Mouse (Mus musculus) stomach, embryonic 16.5 days (tissue): ENCODE results near the gene Ccer2. TPM values are rescaled to one million over a fixed set of nuclear protein-coding genes. Genes with fewer than 3 reads are reported as not detected.

Experiments used
- ATAC-seq: fragments of 200-750 bp; cut with Nextera tagmentation; 2 replicates; pipeline ENCODE4 v1.8.0; 2017; ENCODE audit warnings: moderate number of reproducible peaks, moderate TSS enrichment; ENCODE audit not compliant: insufficient read depth, low FRiP score
- H3K27ac ChIP-seq: fragments of 300-500 bp; sonication (generic); 2 replicates; pipeline ENCODE4 v1.5.1; 2014; ENCODE audit warnings: low read length
- H3K27me3 ChIP-seq: fragments of 300-500 bp; sonication (generic); 2 replicates; pipeline ENCODE4 v1.6.1; 2014; ENCODE audit warnings: low read length, control low read depth, mixed read lengths; ENCODE audit not compliant: control insufficient read depth, insufficient read depth
- H3K36me3 ChIP-seq: fragments of 300-500 bp; sonication (generic); 2 replicates; pipeline ENCODE4 v1.6.1; 2014; ENCODE audit warnings: low read length; ENCODE audit not compliant: control insufficient read depth, insufficient read depth
- H3K4me1 ChIP-seq: fragments of 300-500 bp; sonication (generic); 2 replicates; pipeline ENCODE4 v1.6.1; 2014; ENCODE audit warnings: low read length, control low read depth, mixed read lengths; ENCODE audit not compliant: control insufficient read depth, insufficient read depth
- H3K4me2 ChIP-seq: fragments of 300-500 bp; sonication (generic); 2 replicates; pipeline ENCODE4 v1.6.1; 2014; ENCODE audit warnings: low read depth, low read length, mixed read lengths
- H3K4me3 ChIP-seq: fragments of 300-500 bp; sonication (generic); replicated peaks from 2 replicates; pipeline ENCODE4 v1.5.1; 2014; ENCODE audit warnings: mild to moderate bottlenecking, low read length
- H3K9ac ChIP-seq: fragments of 300-500 bp; sonication (generic); 2 replicates; pipeline ENCODE4 v1.6.1; 2014; ENCODE audit warnings: low read length
- H3K9me3 ChIP-seq: fragments of 300-500 bp; sonication (generic); replicated peaks from 2 replicates; pipeline ENCODE4 v1.6.1; 2016; ENCODE audit warnings: low read length, control low read depth; ENCODE audit not compliant: control insufficient read depth
- WGBS: fragments of 180-500 bp; shearing (Covaris S2); extraction: QIAGEN DNeasy Blood & Tissue Kit; methylation state at CpG from one replicate; pipeline ENCODE4 v1.1.7; 2014; 5-methylcytosine and 5-hydroxymethylcytosine counted together
- polyA plus RNA-seq: library from polyadenylated mRNA; unstranded; fragments of >200 nt; fragmentation: Nextera tagmentation; extraction: Ambion mirVana; gene quantifications from 2 replicates; pipeline ENCODE4 v1.2.1, GENCODE M21; 2015

Gene Ccer2
- polyA plus RNA-seq: 0.30 TPM in 1 of 2 replicates, not detected in the other

GRCm38 (mm10) chr7:28756079-28756478, at the start of gene Ccer2:
Gene Ccer2 (plus strand): TSS chr7:28756174.
- Histone ChIP-seq H3K4me3 (no peak within 1 kb of the TSS), H3K4me1 (peaks cover 5% of the 10 kb centered on the region), H3K4me2 (0 out of 2 replicates have a peak within 1 kb of the TSS, but pooled peaks have one; percentile 9), H3K27me3 (peaks cover 6% of the 10 kb centered on the region; the same call in 1 of the 2 replicates), H3K9me3 (no peaks in the 10 kb centered on the region), H3K9ac (no peak within 1 kb of the TSS), H3K27ac (no peak within 1 kb of the TSS), H3K36me3 (peaks cover 13% of the 10 kb centered on the region)
- 3% methylated on average over 16 of the region's 17 CpGs for WGBS
- no peak; the same call in 1 of the 2 replicates for ATAC-seq

GRCm38 (mm10) chr7:28709454-28709853, 46.5 kb upstream of the Ccer2 start:
- H3K27me3 ChIP-seq: no peaks in the 10 kb centered on the region
- no peak for ATAC-seq

GRCm38 (mm10) chr7:28710962-28711361, 45.0 kb upstream of the Ccer2 start:
- WGBS: 66% methylated on average over 3 of the region's 3 CpGs
- H3K4me3 ChIP-seq: no peak overlapping the region
- H3K9me3 ChIP-seq: no peaks in the 10 kb centered on the region

More at GRCm38 (mm10) chr7:28709454-28709853, 46.5 kb upstream of the Ccer2 start:
- no peak overlapping the region for H3K27ac ChIP-seq
- H3K4me2 ChIP-seq: no peak overlapping the region
- H3K9me3 ChIP-seq: no peaks in the 10 kb centered on the region
- H3K4me1 ChIP-seq: no peaks in the 10 kb centered on the region
- no peak overlapping the region for H3K4me3 ChIP-seq
- H3K9ac ChIP-seq: no peak overlapping the region
- H3K36me3 ChIP-seq: no peaks in the 10 kb centered on the region

GRCm38 (mm10) chr7:28714667-28715066, 41.3 kb upstream of the Ccer2 start:
- H3K9me3 ChIP-seq: no peaks in the 10 kb centered on the region
- no peak overlapping the region for H3K4me3 ChIP-seq
- H3K4me1 ChIP-seq: no peaks in the 10 kb centered on the region
- H3K27ac ChIP-seq: no peak overlapping the region
- H3K27me3 ChIP-seq: no peaks in the 10 kb centered on the region
- no peak overlapping the region for H3K4me2 ChIP-seq
- H3K9ac ChIP-seq: no peak overlapping the region
- no peaks in the 10 kb centered on the region for H3K36me3 ChIP-seq
- WGBS: 71% methylated on average over 5 of the region's 5 CpGs
- ATAC-seq: no peak

More at GRCm38 (mm10) chr7:28710962-28711361, 45.0 kb upstream of the Ccer2 start:
- no peaks in the 10 kb centered on the region for H3K27me3 ChIP-seq
- no peak overlapping the region for H3K27ac ChIP-seq
- H3K4me1 ChIP-seq: no peaks in the 10 kb centered on the region
- H3K36me3 ChIP-seq: no peaks in the 10 kb centered on the region
- no peak overlapping the region for H3K4me2 ChIP-seq
- ATAC-seq: no peak
- H3K9ac ChIP-seq: no peak overlapping the region

DNA sequence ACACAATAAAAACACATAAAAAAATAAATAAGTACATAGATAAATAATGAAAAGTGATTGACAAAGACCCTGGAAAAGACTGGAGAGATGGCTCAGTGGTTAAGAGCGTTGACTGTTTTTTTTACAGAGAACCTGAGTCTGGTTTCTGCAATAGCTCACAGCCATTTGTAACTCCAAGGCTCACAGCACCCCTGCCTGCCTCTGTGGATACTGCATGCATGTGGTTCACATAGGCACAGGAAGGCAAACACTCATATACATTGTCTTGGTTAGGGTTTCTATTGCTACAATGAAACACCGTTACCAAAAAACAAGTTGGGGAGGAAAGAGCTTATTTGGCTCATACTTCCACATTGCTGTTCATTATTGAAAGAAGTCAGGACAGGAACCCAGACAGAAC, 40.4 kb upstream of the Ccer2 start:
- Histone ChIP-seq H3K27ac (no peak overlapping the region), H3K4me3 (no peak overlapping the region), H3K9me3 (no peaks in the 10 kb centered on the region), H3K4me1 (no peaks in the 10 kb centered on the region), H3K4me2 (no peak overlapping the region), H3K9ac (no peak overlapping the region), H3K27me3 (no peaks in the 10 kb centered on the region), H3K36me3 (no peaks in the 10 kb centered on the region)
- no peak for ATAC-seq
- WGBS: 97% methylated on average over 2 of the region's 2 CpGs

GRCm38 (mm10) chr7:28716590-28717281, 39.2 kb upstream of the Ccer2 start, which contains the start of gene Fbxo17:
Gene Fbxo17 (plus strand): TSS chr7:28716804.
- WGBS: 2% methylated on average over 36 of the region's 36 CpGs
- Histone ChIP-seq H3K4me2 (peak within 1 kb of the TSS; percentile 84), H3K36me3 (no peaks in the 10 kb centered on the region), H3K9me3 (no peaks in the 10 kb centered on the region), H3K4me3 (peak within 1 kb of the TSS; percentile 56), H3K27me3 (no peaks in the 10 kb centered on the region), H3K27ac (peak within 1 kb of the TSS; percentile 33; the same call in 1 of the 2 replicates), H3K9ac (peak within 1 kb of the TSS; percentile 77), H3K4me1 (no peaks in the 10 kb centered on the region)
- ATAC-seq: peak; percentile 78; the same call in 1 of the 2 replicates

GRCm38 (mm10) chr7:28717726-28718125, 38.2 kb upstream of the Ccer2 start:
- H3K36me3 ChIP-seq: no peaks in the 10 kb centered on the region
- no peak overlapping the region; the same call in 1 of the 2 replicates for H3K4me3 ChIP-seq
- WGBS: 64% methylated on average over 10 of the region's 10 CpGs
- peak overlapping the region; percentile 84; the same call in 1 of the 2 replicates for H3K4me2 ChIP-seq
- no peak overlapping the region for H3K9ac ChIP-seq
- no peak overlapping the region for H3K27ac ChIP-seq
- H3K4me1 ChIP-seq: no peaks in the 10 kb centered on the region
- ATAC-seq: no peak
- no peaks in the 10 kb centered on the region for H3K9me3 ChIP-seq
- no peaks in the 10 kb centered on the region for H3K27me3 ChIP-seq

DNA sequence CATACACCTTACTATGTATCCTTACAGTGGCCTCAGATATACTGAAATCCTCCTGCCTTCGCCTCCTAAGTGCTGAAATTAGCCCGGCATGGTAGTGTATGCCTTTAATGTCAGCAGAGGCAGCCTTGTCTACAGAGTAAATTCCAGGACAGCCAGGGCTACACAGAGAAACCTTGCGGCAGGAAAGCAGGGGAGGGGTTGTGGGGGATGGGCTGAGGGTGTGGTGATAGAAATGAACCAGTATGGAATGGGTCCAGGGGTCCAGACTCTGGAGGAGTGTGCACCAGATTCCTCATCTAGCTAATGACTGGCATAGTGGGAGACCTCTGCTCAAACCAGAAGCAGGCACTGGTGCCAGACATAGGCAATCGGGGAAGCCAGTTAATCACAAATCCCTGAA, 36.8 kb upstream of the Ccer2 start:
- H3K9me3 ChIP-seq: no peaks in the 10 kb centered on the region

GRCm38 (mm10) chr7:28719650-28720049, 36.3 kb upstream of the Ccer2 start:
- Histone ChIP-seq H3K4me2 (no peak overlapping the region), H3K4me1 (no peaks in the 10 kb centered on the region), H3K27me3 (no peaks in the 10 kb centered on the region), H3K27ac (no peak overlapping the region), H3K4me3 (no peak overlapping the region), H3K9me3 (no peaks in the 10 kb centered on the region), H3K9ac (no peak overlapping the region), H3K36me3 (no peaks in the 10 kb centered on the region)
- 77% methylated on average over 2 of the region's 2 CpGs for WGBS
- ATAC-seq: no peak

More for the DNA sequence above, 36.8 kb upstream of the Ccer2 start:
- Histone ChIP-seq H3K9ac (no peak overlapping the region), H3K4me3 (no peak overlapping the region), H3K27ac (no peak overlapping the region), H3K4me1 (no peaks in the 10 kb centered on the region), H3K36me3 (no peaks in the 10 kb centered on the region), H3K27me3 (no peaks in the 10 kb centered on the region), H3K4me2 (no peak overlapping the region)
- WGBS: 43% methylated on average over 4 of the region's 4 CpGs
- no peak for ATAC-seq
